Mouse (Mus musculus) embryonic facial prominence, embryonic 13.5 days (tissue): Measurements from ENCODE around the gene Cfap46. TPM values are rescaled to one million over a fixed set of nuclear protein-coding genes. Genes with fewer than 3 reads are reported as not detected.
"Not testable (repeated sequence)": the region's sequence is repeated elsewhere in the genome, so short reads cannot be mapped to it uniquely, and the experiment has no call there.

Experiments used
- ATAC-seq: fragments of 200-750 bp; cut with Nextera tagmentation; 2 replicates; pipeline ENCODE4 v1.8.0; 2017; ENCODE audit warnings: low read depth; ENCODE audit not compliant: insufficient number of reproducible peaks, insufficient read depth, low FRiP score, low TSS enrichment
- H3K27ac ChIP-seq: fragments of 300-500 bp; sonication (generic); 2 replicates; pipeline ENCODE4 v1.5.1; 2015; ENCODE audit warnings: moderate library complexity, mild to moderate bottlenecking, inconsistent platforms
- H3K27me3 ChIP-seq: fragments of 300-500 bp; sonication (generic); 2 replicates; pipeline ENCODE4 v1.6.1; 2015; ENCODE audit warnings: mild to moderate bottlenecking, inconsistent platforms
- H3K36me3 ChIP-seq: fragments of 300-500 bp; sonication (generic); 2 replicates; pipeline ENCODE4 v1.6.1; 2015; ENCODE audit warnings: mild to moderate bottlenecking, inconsistent platforms
- H3K4me1 ChIP-seq: fragments of 300-500 bp; sonication (generic); 2 replicates; pipeline ENCODE4 v1.6.1; 2015; ENCODE audit warnings: inconsistent platforms
- H3K4me2 ChIP-seq: fragments of 300-500 bp; sonication (generic); 2 replicates; pipeline ENCODE4 v1.6.1; 2015; ENCODE audit warnings: moderate library complexity, mild to moderate bottlenecking, inconsistent platforms
- H3K4me3 ChIP-seq: fragments of 300-500 bp; sonication (generic); 2 replicates; pipeline ENCODE4 v1.5.1; 2015; ENCODE audit warnings: mild to moderate bottlenecking, inconsistent platforms
- H3K9ac ChIP-seq: fragments of 300-500 bp; sonication (generic); 2 replicates; pipeline ENCODE4 v1.6.1; 2015; ENCODE audit warnings: mild to moderate bottlenecking, inconsistent platforms
- H3K9me3 ChIP-seq: fragments of 300-500 bp; sonication (generic); 2 replicates; pipeline ENCODE4 v1.6.1; 2016; ENCODE audit warnings: inconsistent platforms
- WGBS: fragments of 180-500 bp; shearing (Covaris S2); methylation state at CpG from one replicate; pipeline ENCODE4 v1.1.7; 2015; ENCODE audit warnings: mixed read lengths; 5-methylcytosine and 5-hydroxymethylcytosine counted together
- polyA plus RNA-seq: library from polyadenylated mRNA; unstranded; fragments of >200 nt; fragmentation: Nextera tagmentation; extraction: Ambion mirVana; gene quantifications from 2 replicates; pipeline ENCODE4 v1.2.1, GENCODE M21; 2015

Cfap46 gene
- polyA plus RNA-seq, 1 experiment from 2014 or later = 0.76 TPM

DNA sequence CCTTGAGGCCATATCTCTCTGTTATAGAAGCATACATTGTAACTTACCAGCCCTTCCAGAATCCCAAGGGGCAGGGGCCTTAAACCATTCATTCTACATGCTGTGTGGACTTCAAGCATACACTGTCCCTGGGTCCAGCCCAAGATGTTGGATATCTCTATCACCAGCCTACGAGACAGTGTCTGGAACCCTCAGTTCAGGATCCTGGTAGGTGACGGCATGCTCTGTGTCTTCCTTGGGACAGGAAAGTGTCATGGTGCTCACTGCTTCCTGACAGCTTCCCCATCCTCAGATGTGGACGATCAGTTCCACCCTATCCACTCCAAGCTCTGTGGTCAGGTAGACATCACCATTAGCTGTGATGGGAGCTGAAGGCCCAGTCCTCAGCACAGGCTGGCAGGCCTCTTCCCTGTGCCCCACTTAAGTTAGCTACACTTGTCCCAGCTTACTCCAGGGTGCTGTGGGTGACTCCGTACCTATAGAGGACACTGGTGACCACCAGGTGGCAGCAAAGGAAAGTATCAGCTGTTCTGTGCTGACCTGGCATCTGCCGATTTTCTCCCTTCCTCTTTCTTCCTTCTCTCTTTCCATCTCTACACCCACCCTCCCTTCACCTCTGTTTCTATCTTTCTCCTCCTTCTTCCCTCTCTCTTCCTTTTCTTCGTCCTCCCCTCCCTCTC is 19.7 kb upstream of the Cfap46 start:
- Histone ChIP-seq H3K36me3 (no peaks in the 10 kb centered on the region), H3K9ac (no peak overlapping the region), H3K27me3 (peaks cover 22% of the 10 kb centered on the region), H3K4me2 (no peak overlapping the region), H3K4me3 (no peak overlapping the region), H3K9me3 (no peaks in the 10 kb centered on the region), H3K4me1 (no peaks in the 10 kb centered on the region), H3K27ac (no peak overlapping the region)
- ATAC-seq = no peak
- WGBS = 30% methylated on average over 6 of the region's 6 CpGs

GRCm38 (mm10) chr7:139701651-139702301 is 18.2 kb upstream of the Cfap46 start:
- ATAC-seq = no peak

GRCm38 (mm10) chr7:139692641-139693294 is 9.2 kb upstream of the Cfap46 start:
- H3K4me2 ChIP-seq = no peak overlapping the region
- H3K9me3 ChIP-seq = no peaks in the 10 kb centered on the region
- WGBS = 91% methylated on average over 4 of the region's 4 CpGs
- no peak overlapping the region for H3K4me3 ChIP-seq
- no peaks in the 10 kb centered on the region for H3K36me3 ChIP-seq
- H3K27me3 ChIP-seq = no peaks in the 10 kb centered on the region
- H3K27ac ChIP-seq = no peak overlapping the region
- no peak for ATAC-seq
- H3K9ac ChIP-seq = no peak overlapping the region
- H3K4me1 ChIP-seq = no peaks in the 10 kb centered on the region

More at GRCm38 (mm10) chr7:139701651-139702301, 18.2 kb upstream of the Cfap46 start:
- 34% methylated on average over 6 of the region's 6 CpGs for WGBS
- H3K4me1 ChIP-seq = no peaks in the 10 kb centered on the region
- no peaks in the 10 kb centered on the region for H3K36me3 ChIP-seq
- H3K9me3 ChIP-seq = no peaks in the 10 kb centered on the region
- peaks cover 17% of the 10 kb centered on the region for H3K27me3 ChIP-seq
- H3K4me2 ChIP-seq = no peak overlapping the region
- H3K27ac ChIP-seq = no peak overlapping the region
- H3K4me3 ChIP-seq = no peak overlapping the region
- H3K9ac ChIP-seq = no peak overlapping the region

- 79% methylated on average over 11 of the region's 11 CpGs for WGBS
- Histone ChIP-seq H3K27me3 (no peaks in the 10 kb centered on the region), H3K9ac (no peak overlapping the region), H3K4me3 (no peak overlapping the region), H3K36me3 (no peaks in the 10 kb centered on the region), H3K9me3 (no peaks in the 10 kb centered on the region), H3K4me1 (no peaks in the 10 kb centered on the region), H3K4me2 (no peak overlapping the region), H3K27ac (no peak overlapping the region)
- no peak for ATAC-seq
Measured at GRCm38 (mm10) chr7:139692211-139692610, 8.6 kb upstream of the Cfap46 start.

GRCm38 (mm10) chr7:139685336-139685735 is 1.7 kb upstream of the Cfap46 start:
- Histone ChIP-seq H3K9ac (no peak overlapping the region), H3K4me1 (no peaks in the 10 kb centered on the region; the same call in 1 of the 2 replicates), H3K9me3 (no peaks in the 10 kb centered on the region), H3K4me3 (no peak overlapping the region), H3K36me3 (no peaks in the 10 kb centered on the region), H3K27ac (no peak overlapping the region), H3K4me2 (no peak overlapping the region), H3K27me3 (peaks cover 10% of the 10 kb centered on the region; the same call in 1 of the 2 replicates)
- ATAC-seq = no peak

GRCm38 (mm10) chr7:139684553-139684929 is 924 bp upstream of the Cfap46 start:
- Histone ChIP-seq H3K4me3 (peak overlapping the region; percentile 58), H3K9ac (peak overlapping the region; percentile 72), H3K36me3 (no peaks in the 10 kb centered on the region), H3K4me2 (peak overlapping the region; percentile 96), H3K27ac (peak overlapping the region; percentile 45; the same call in 1 of the 2 replicates), H3K4me1 (no peaks in the 10 kb centered on the region; the same call in 1 of the 2 replicates), H3K9me3 (no peaks in the 10 kb centered on the region), H3K27me3 (peaks cover 10% of the 10 kb centered on the region; the same call in 1 of the 2 replicates)
- ATAC-seq = peak; percentile 70; the same call in 1 of the 2 replicates
- under 1% methylated on average over 14 of the region's 14 CpGs for WGBS

DNA sequence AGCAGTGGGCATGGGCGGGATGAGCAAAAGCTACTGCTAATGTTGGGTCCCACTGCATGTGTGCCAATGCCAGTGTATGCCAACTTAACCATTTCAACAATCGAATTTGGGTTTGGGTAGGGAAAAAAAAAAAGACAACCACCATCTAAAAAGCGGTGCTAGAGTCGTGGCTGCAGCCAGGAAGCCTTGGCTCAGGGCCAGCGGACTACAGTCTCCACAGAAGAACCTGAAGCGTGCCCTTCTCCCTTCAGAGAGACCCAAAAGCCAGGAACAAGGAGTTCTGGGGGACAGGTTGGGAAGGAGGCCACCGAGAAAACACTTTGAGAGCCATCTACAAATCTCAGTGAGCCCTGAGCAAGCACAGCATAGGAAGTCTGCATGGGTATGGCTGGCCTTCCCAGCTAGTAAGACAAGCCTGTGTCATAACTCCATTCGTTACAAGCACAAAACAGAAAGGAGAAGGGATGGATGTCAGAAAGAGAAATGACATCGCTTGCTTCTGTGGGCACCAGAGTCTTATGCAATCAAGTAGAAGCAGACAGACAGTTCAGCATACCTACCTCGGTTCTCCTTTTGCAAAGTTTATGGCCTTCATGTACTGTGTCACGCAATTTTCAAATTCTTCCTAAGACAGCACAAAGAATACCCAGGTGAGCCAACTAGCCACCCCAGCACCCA is 1.6 kb downstream of the Cfap46 start:
- Histone ChIP-seq H3K4me1 (no peaks in the 10 kb centered on the region; the same call in 1 of the 2 replicates), H3K27ac (no peak overlapping the region), H3K4me2 (no peak overlapping the region), H3K27me3 (peaks cover 10% of the 10 kb centered on the region; the same call in 1 of the 2 replicates), H3K9ac (no peak overlapping the region), H3K4me3 (no peak overlapping the region), H3K36me3 (no peaks in the 10 kb centered on the region), H3K9me3 (no peaks in the 10 kb centered on the region)
- no peak for ATAC-seq
- 78% methylated on average over 11 of the region's 11 CpGs for whole genome bisulfite sequencing

DNA sequence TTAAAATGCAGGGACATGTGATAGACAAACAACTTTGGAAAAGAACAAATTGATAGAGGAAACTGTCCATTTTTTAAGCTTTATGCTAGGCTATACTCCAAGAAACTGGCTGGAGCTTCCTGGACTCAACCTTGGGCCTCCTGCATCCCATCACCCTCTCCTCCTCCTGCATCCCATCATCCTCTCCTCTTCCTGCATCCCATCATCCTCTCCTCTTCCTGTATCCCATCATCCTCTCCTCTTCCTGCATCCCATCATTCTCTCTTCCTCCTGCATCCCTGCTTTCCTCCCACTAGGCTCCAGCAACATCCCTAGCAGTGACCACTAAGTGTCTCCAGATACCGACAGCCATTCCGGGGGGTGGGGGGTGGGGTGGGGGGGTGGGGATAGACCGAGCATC is 7.2 kb downstream of the Cfap46 start:
- 70% methylated on average over 3 of the region's 3 CpGs for WGBS
- Histone ChIP-seq H3K9ac (no peak overlapping the region), H3K27ac (no peak overlapping the region), H3K4me1 (no peaks in the 10 kb centered on the region), H3K4me3 (no peak overlapping the region), H3K4me2 (no peak overlapping the region), H3K36me3 (no peaks in the 10 kb centered on the region), H3K27me3 (peaks cover under 1% of the 10 kb centered on the region; the same call in 1 of the 2 replicates), H3K9me3 (no peaks in the 10 kb centered on the region)
- no peak for ATAC-seq

GRCm38 (mm10) chr7:139666871-139667270 is 16.7 kb downstream of the Cfap46 start:
- H3K9me3 ChIP-seq = no peaks in the 10 kb centered on the region
- H3K36me3 ChIP-seq = no peaks in the 10 kb centered on the region
- no peak overlapping the region for H3K9ac ChIP-seq
- H3K4me3 ChIP-seq = no peak overlapping the region
- H3K27me3 ChIP-seq = no peaks in the 10 kb centered on the region
- WGBS = 77% methylated on average over 8 of the region's 8 CpGs
- no peak for ATAC-seq
- no peaks in the 10 kb centered on the region for H3K4me1 ChIP-seq
- no peak overlapping the region for H3K27ac ChIP-seq
- H3K4me2 ChIP-seq = no peak overlapping the region

GRCm38 (mm10) chr7:139663318-139663717 is 20.3 kb downstream of the Cfap46 start:
- H3K9ac ChIP-seq = no peak overlapping the region
- 63% methylated on average over 3 of the region's 3 CpGs for WGBS
- no peaks in the 10 kb centered on the region for H3K9me3 ChIP-seq
- no peak overlapping the region for H3K4me3 ChIP-seq
- no peak overlapping the region for H3K27ac ChIP-seq
- ATAC-seq = no peak
- no peaks in the 10 kb centered on the region for H3K36me3 ChIP-seq
- no peaks in the 10 kb centered on the region; the same call in 1 of the 2 replicates for H3K27me3 ChIP-seq
- H3K4me2 ChIP-seq = no peak overlapping the region
- H3K4me1 ChIP-seq = no peaks in the 10 kb centered on the region

DNA sequence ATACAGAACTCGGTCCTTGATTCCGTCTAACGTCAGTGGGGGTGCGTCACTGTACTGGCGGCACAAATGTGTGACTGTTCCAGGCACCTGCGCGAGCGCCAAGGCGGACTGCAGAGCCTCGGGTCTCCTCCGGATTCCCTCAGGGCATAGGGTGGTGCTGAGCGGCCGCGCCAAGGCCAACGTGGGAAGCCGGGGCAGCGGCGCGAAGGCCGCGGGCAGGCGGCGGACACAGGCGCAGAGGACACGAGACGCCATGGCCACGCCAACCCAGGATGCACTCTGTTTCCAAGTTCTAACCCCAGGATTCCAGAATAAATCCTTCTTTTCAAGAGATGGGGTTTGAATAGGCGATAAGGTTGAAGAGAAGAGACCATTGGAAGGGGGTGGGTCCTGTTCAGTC is 23.7 kb downstream of the Cfap46 start:
- not testable (repeated sequence) for H3K4me3 ChIP-seq, H3K4me1 ChIP-seq
- WGBS = 90% methylated on average over 28 of the region's 28 CpGs

More for the DNA sequence above, 23.7 kb downstream of the Cfap46 start:
- H3K27me3 ChIP-seq, H3K27ac ChIP-seq, H3K4me2 ChIP-seq, H3K9me3 ChIP-seq, ATAC-seq, H3K36me3 ChIP-seq, H3K9ac ChIP-seq: not testable (repeated sequence)
